Mouse (Mus musculus) spleen, adult 2 months (tissue): ENCODE results near the gene Tgfb3. TPM values are rescaled to one million over a fixed set of nuclear protein-coding genes. Genes with fewer than 3 reads are reported as not detected.

ENCODE experiments used
- DNase-seq, 2 experiments: peaks; one replicate each; pipeline versions ENCODE4 v3.0.0 to v3.0.0-alpha.2; 2012 to 2021; ENCODE audit warnings: low spot score in 2 of 2, low read depth in 1 of 2
- H3K27ac ChIP-seq: fragments of 200-500 bp; 2 replicates; pipeline ENCODE4 v1.5.1; 2012; ENCODE audit warnings: low read length, inconsistent platforms; ENCODE audit not compliant: insufficient read depth
- H3K27me3 ChIP-seq: fragments of 200-500 bp; 2 replicates; pipeline ENCODE4 v1.6.1; 2012; ENCODE audit warnings: mild to moderate bottlenecking, moderate library complexity, low read length, inconsistent platforms; ENCODE audit not compliant: control insufficient read depth, insufficient read depth
- H3K36me3 ChIP-seq: fragments of 200-500 bp; 2 replicates; pipeline ENCODE4 v1.6.1; 2012; ENCODE audit warnings: mild to moderate bottlenecking, low read length, inconsistent platforms; ENCODE audit not compliant: control insufficient read depth, insufficient read depth
- H3K4me1 ChIP-seq: fragments of 200-500 bp; 2 replicates; pipeline ENCODE4 v1.6.1; 2011; ENCODE audit warnings: inconsistent platforms; ENCODE audit not compliant: control insufficient read depth, insufficient read depth, insufficient read length
- H3K4me3 ChIP-seq: fragments of 200-500 bp; 2 replicates; pipeline ENCODE4 v1.5.1; 2011; ENCODE audit warnings: mild to moderate bottlenecking, inconsistent platforms; ENCODE audit not compliant: insufficient read depth, insufficient read length; ENCODE audit errors: extremely low read depth
- CTCF ChIP-seq: fragments of 200-500 bp; IDR thresholded peaks from 2 replicates; pipeline ENCODE4 v1.5.1; 2011; ENCODE audit warnings: mild to moderate bottlenecking, inconsistent platforms; ENCODE audit not compliant: insufficient read depth, insufficient read length, insufficient replicate concordance; ENCODE audit errors: extremely low read depth
- POLR2A ChIP-seq: fragments of 200-500 bp; IDR thresholded peaks from 2 replicates; pipeline ENCODE4 v1.6.1; 2011; ENCODE audit warnings: low read depth, low read length, inconsistent platforms
- WGBS: fragments of 180-500 bp; shearing (Covaris S2); methylation state at CpG from one replicate; pipeline ENCODE4 v1.1.7; 2018; 5-methylcytosine and 5-hydroxymethylcytosine counted together
- polyA plus RNA-seq: library from polyadenylated mRNA; depleted of rRNA; stranded (reverse); fragments of >200 nt; gene quantifications from 2 replicates; pipeline ENCODE4 v1.2.3, GENCODE M21; 2012; rRNA removed

The Tgfb3 gene
- polyA plus RNA-seq, 1 experiment = 2.8 TPM

DNA sequence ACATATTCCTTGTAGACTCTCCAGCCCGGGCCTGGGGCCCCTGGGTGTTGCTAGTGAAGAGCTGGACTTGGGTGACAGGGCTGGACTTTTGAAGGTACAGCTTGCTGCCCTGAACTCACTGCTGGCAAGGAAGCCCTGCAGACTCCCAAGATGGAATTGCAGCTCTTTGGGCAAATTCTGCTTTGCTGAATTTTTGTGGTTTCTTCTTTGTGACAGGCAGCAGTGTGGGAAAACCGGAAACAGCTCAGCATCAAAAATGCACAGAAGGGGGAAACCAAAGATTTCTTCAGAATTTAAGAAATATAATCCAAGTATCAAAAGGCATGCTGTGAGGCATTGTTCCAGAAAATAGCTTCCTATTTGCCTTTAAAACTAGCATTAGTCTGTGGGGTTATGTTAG is 64.7 kb downstream of the Tgfb3 start:
- TF ChIP-seq POLR2A (no peak), CTCF (no peak)
- 89% methylated on average over 2 of the region's 2 CpGs for WGBS
- Histone ChIP-seq H3K36me3 (no peaks in the 10 kb centered on the region), H3K4me1 (peaks cover 4% of the 10 kb centered on the region; the same call in 1 of the 2 replicates), H3K4me3 (no peak overlapping the region), H3K27me3 (no peaks in the 10 kb centered on the region), H3K27ac (no peak overlapping the region)
- DNase-seq = no peak

GRCm38 (mm10) chr12:86012195-86012594 is 66.6 kb downstream of the Tgfb3 start:
- H3K36me3 ChIP-seq = no peaks in the 10 kb centered on the region
- DNase-seq = no peak
- H3K27ac ChIP-seq = no peak overlapping the region
- TF ChIP-seq POLR2A (no peak), CTCF (no peak)
- H3K27me3 ChIP-seq = no peaks in the 10 kb centered on the region
- WGBS = 91% methylated on average over 2 of the region's 2 CpGs
- no peak overlapping the region for H3K4me3 ChIP-seq
- peaks cover 17% of the 10 kb centered on the region for H3K4me1 ChIP-seq

DNA sequence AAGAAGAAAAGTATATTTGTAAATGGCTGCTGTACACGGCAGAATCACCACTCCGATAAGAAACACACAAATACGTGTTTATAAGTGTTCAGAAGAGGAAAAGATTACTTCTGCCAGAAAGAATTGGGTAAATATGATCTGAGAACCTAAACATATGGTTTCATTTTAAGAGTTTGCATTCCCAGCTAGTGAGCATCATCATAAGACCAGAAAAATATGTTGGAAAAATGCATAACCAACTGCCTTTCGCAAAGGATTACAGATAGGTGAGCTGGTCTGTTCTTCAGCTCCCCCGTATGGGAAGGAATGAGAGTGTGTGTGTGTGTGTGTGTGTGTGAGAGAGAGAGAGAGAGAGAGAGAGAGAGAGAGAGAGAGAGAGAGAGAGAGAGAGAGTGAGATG is 68.2 kb downstream of the Tgfb3 start:
- no peak for DNase-seq
- Histone ChIP-seq H3K4me1 (peaks cover 13% of the 10 kb centered on the region), H3K27ac (no peak overlapping the region), H3K36me3 (no peaks in the 10 kb centered on the region), H3K4me3 (no peak overlapping the region), H3K27me3 (no peaks in the 10 kb centered on the region)
- WGBS = 98% methylated on average over 5 of the region's 5 CpGs
- no peak for TF ChIP-seq POLR2A

DNA sequence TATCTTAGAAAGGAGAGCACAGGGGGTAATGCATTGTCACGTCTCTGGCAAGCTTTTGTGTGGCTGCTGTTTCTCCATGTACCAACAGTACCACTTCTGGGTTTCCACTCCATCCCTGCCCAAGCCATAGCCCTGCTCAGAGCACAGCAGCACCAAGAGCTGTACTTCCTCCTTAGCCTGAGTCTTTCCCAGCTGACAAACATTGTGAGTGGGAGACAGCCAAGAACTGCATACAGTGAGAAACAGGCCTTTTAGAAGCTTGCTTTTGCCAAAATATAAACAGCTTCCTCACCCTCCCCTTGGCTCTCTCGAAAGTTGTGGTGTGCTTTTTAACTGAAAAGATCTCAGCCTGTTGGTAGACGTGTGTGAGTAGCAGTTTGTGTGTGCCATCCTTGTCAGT is 71.5 kb downstream of the Tgfb3 start:
- H3K27ac ChIP-seq = no peak overlapping the region
- peaks cover 13% of the 10 kb centered on the region for H3K4me1 ChIP-seq
- 72% methylated on average over 3 of the region's 3 CpGs for WGBS

More for the DNA sequence above, 71.5 kb downstream of the Tgfb3 start:
- TF ChIP-seq CTCF = no peak
- no peak for TF ChIP-seq POLR2A
- H3K4me3 ChIP-seq = no peak overlapping the region
- H3K36me3 ChIP-seq = no peaks in the 10 kb centered on the region
- no peaks in the 10 kb centered on the region for H3K27me3 ChIP-seq
- DNase-seq = no peak

Other genes with a start within 250 kb of the Tgfb3 start
- gene Ift43, start 3.5 kb upstream of the Tgfb3 start, polyA plus RNA-seq = 2.6 and 4.0 TPM in 2 replicates
- gene Gpatch2l, start 162.8 kb upstream of the Tgfb3 start, polyA plus RNA-seq = 10.7 and 11.1 TPM in 2 replicates